ENCODE assay signal across 28 mouse cellular contexts in the genomic region with DNA sequence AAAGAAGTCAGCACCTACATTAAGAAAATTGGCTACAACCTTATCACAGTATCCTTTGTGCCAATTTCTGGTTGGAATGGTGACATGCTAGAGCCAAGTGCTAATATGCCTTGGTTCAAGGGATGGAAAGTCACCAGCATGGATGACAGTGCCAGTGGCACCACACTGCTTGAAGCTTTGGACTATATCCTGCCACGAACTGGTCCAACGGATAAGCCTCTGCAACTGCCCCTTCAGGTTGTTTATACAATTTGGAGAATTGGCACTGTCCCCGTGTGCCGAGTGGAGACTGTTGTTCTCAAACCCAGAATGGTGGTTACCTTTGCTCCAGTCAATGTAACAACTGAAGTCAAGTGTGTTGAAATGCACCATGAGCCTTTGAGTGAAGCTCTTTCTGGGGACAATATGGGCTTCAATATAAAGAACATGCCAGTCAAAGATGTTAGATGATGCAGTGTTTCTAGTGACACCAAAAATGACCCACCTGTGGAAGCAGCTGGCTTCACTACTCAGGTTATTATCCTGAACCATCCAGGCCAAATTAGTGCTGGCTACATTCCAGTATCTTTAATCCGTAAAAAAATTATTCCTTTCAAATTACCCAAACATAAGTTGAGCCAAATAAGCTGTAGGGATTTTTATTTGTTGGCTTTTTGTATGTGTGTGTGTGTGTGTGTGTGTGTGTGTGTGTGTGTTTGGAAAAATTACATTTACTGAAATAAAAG.
DNase-seq lines count a peak whose midpoint lies in the region; ATAC-seq and TF ChIP-seq lines count a peak whose summit lies in the region.
"Had no signal": no experiment of that assay in that cellular context is flagged by ENCODE, and none has a peak within 500 bp of the region (broad histone marks: within the 10 kb centered on the region; RNA-seq: fewer than 3 reads in every experiment).

No protein-coding gene starts in this region.

- no peak overlapping the region for H3K4me2 ChIP-seq in hindbrain, postnatal 0 days (ENCODE audit: low read depth, low read length)
- H3K4me2 ChIP-seq in hindbrain, embryonic 14.5 days (replicated peaks), result no peak overlapping the region
- no peak overlapping the region for H3K4me2 ChIP-seq in midbrain, postnatal 0 days (ENCODE audit: low read depth, low read length, poor library complexity, severe bottlenecking)
- H3K4me2 ChIP-seq in midbrain, embryonic 13.5 days (replicated peaks), result no peak overlapping the region
- no peak overlapping the region for H3K4me2 ChIP-seq in heart, embryonic 12.5 days
- H3K4me2 ChIP-seq: embryonic facial prominence, embryonic 13.5 days; heart, embryonic 13.5 days had no signal

- TF ChIP-seq CTCF in hindbrain, postnatal 0 days (IDR thresholded peaks at IDR 0.05; ENCODE audit: low read depth), result no peak
- TF ChIP-seq CTCF in midbrain, postnatal 0 days (IDR thresholded peaks at IDR 0.05), result no peak

- no peak overlapping the region for H3K4me3 ChIP-seq in hindbrain, postnatal 0 days (ENCODE audit: low read length)
- no peak overlapping the region for H3K4me3 ChIP-seq in hindbrain, embryonic 14.5 days (replicated peaks; ENCODE audit: low read length)
- no peak overlapping the region for H3K4me3 ChIP-seq in midbrain, postnatal 0 days (ENCODE audit: low read depth, low read length)
- H3K4me3 ChIP-seq in midbrain, embryonic 13.5 days (replicated peaks), result no peak overlapping the region
- no peak overlapping the region for H3K4me3 ChIP-seq in heart, embryonic 12.5 days
- H3K4me3 ChIP-seq: embryonic facial prominence, embryonic 10.5 days; embryonic facial prominence, embryonic 13.5 days; erythroblast, embryonic 14.5 days; forebrain, embryonic 10.5 days; heart, embryonic 13.5 days had no signal

- no peaks in the 10 kb centered on the region for H3K36me3 ChIP-seq in hindbrain, postnatal 0 days (ENCODE audit: insufficient read depth, low read length)
- H3K36me3 ChIP-seq in hindbrain, embryonic 14.5 days (replicated peaks; ENCODE audit: control insufficient read depth, insufficient read depth), result no peaks in the 10 kb centered on the region
- H3K36me3 ChIP-seq in midbrain, postnatal 0 days (ENCODE audit: insufficient read depth, low read length), result no peaks in the 10 kb centered on the region
- H3K36me3 ChIP-seq in midbrain, embryonic 13.5 days, result no peaks in the 10 kb centered on the region
- no peaks in the 10 kb centered on the region for H3K36me3 ChIP-seq in heart, embryonic 12.5 days
- H3K36me3 ChIP-seq: embryonic facial prominence, embryonic 10.5 days; embryonic facial prominence, embryonic 13.5 days; forebrain, embryonic 10.5 days; G1E; heart, embryonic 13.5 days had no signal

- DNase-seq in cerebellum, postnatal 14 days, result peak; percentile 67 to 73
- DNase-seq in cerebellum, postnatal 36 days, result no peak
- DNase-seq in hindbrain, postnatal 0 days (ENCODE audit: low spot score), result peak; percentile 12
- no peak for DNase-seq in hindbrain, embryonic 14.5 days (ENCODE audit: low spot score)
- peak; percentile 6 for DNase-seq in midbrain, postnatal 0 days (ENCODE audit: low spot score)
- DNase-seq: adrenal gland, postnatal 10 days; adrenal gland, postnatal 36 days; B cell, adult 2 months; cerebellum, adult 11 months; cerebellum, adult 8-10 months; embryo, embryonic 11 days; gastrocnemius, postnatal 25 days; heart, adult 11 months; heart, postnatal 14 days; heart, postnatal 4 days; kidney, adult 2 months had no signal

- no peak overlapping the region for H3K9ac ChIP-seq in hindbrain, postnatal 0 days (replicated peaks; ENCODE audit: low read length)
- no peak overlapping the region for H3K9ac ChIP-seq in hindbrain, embryonic 14.5 days
- H3K9ac ChIP-seq in midbrain, postnatal 0 days (replicated peaks; ENCODE audit: low read length, poor library complexity, severe bottlenecking), result no peak overlapping the region
- no peak overlapping the region for H3K9ac ChIP-seq in midbrain, embryonic 13.5 days (replicated peaks)
- no peak overlapping the region for H3K9ac ChIP-seq in heart, embryonic 12.5 days
- H3K9ac ChIP-seq: embryonic facial prominence, embryonic 13.5 days; heart, embryonic 13.5 days had no signal

- no peaks in the 10 kb centered on the region for H3K27me3 ChIP-seq in hindbrain, postnatal 0 days (ENCODE audit: insufficient read depth, low read length)
- H3K27me3 ChIP-seq in hindbrain, embryonic 14.5 days (ENCODE audit: control insufficient read depth, insufficient read depth, low read length), result no peaks in the 10 kb centered on the region
- H3K27me3 ChIP-seq in midbrain, postnatal 0 days (ENCODE audit: insufficient read depth, low read length), result no peaks in the 10 kb centered on the region
- no peaks in the 10 kb centered on the region for H3K27me3 ChIP-seq in midbrain, embryonic 13.5 days
- H3K27me3 ChIP-seq in heart, embryonic 12.5 days (replicated peaks), result no peaks in the 10 kb centered on the region
- H3K27me3 ChIP-seq: CH12.LX; embryonic facial prominence, embryonic 13.5 days; heart, embryonic 13.5 days; Patski had no signal

- no peaks in the 10 kb centered on the region for H3K4me1 ChIP-seq in hindbrain, postnatal 0 days (ENCODE audit: insufficient read depth, low read length)
- H3K4me1 ChIP-seq in hindbrain, embryonic 14.5 days (replicated peaks; ENCODE audit: control insufficient read depth, insufficient read depth, low read length), result no peaks in the 10 kb centered on the region
- no peaks in the 10 kb centered on the region for H3K4me1 ChIP-seq in midbrain, postnatal 0 days (ENCODE audit: insufficient read depth, low read length)
- H3K4me1 ChIP-seq in midbrain, embryonic 13.5 days (replicated peaks), result no peaks in the 10 kb centered on the region
- no peaks in the 10 kb centered on the region for H3K4me1 ChIP-seq in heart, embryonic 12.5 days (replicated peaks)
- H3K4me1 ChIP-seq: embryonic facial prominence, embryonic 10.5 days; embryonic facial prominence, embryonic 13.5 days; forebrain, embryonic 10.5 days; heart, embryonic 13.5 days had no signal

- 72% methylated on average over 5 of the region's 5 CpGs for WGBS in hindbrain, postnatal 0 days
- WGBS in hindbrain, embryonic 14.5 days, result 77% methylated on average over 5 of the region's 5 CpGs
- WGBS in midbrain, postnatal 0 days, result 82% methylated on average over 5 of the region's 5 CpGs
- WGBS in midbrain, embryonic 13.5 days, result 83% methylated on average over 5 of the region's 5 CpGs
- WGBS in heart, embryonic 12.5 days, result 70% methylated on average over 5 of the region's 5 CpGs

- H3K27ac ChIP-seq in hindbrain, postnatal 0 days, result no peak overlapping the region
- no peak overlapping the region for H3K27ac ChIP-seq in hindbrain, embryonic 14.5 days
- H3K27ac ChIP-seq in midbrain, postnatal 0 days (ENCODE audit: low read depth, low read length), result no peak overlapping the region
- H3K27ac ChIP-seq in midbrain, embryonic 13.5 days, result no peak overlapping the region
- H3K27ac ChIP-seq in heart, embryonic 12.5 days (ENCODE audit: poor library complexity, severe bottlenecking), result no peak overlapping the region
- H3K27ac ChIP-seq: embryonic facial prominence, embryonic 10.5 days; embryonic facial prominence, embryonic 13.5 days; forebrain, embryonic 10.5 days; heart, embryonic 13.5 days had no signal

- no peak for ATAC-seq in hindbrain, postnatal 0 days
- ATAC-seq in hindbrain, embryonic 14.5 days (ENCODE audit: low FRiP score), result no peak
- ATAC-seq in midbrain, postnatal 0 days (ENCODE audit: low FRiP score), result no peak
- ATAC-seq in midbrain, embryonic 13.5 days, result no peak
- no peak for ATAC-seq in heart, embryonic 12.5 days (ENCODE audit: insufficient number of reproducible peaks, low FRiP score)
- ATAC-seq: forebrain, embryonic 14.5 days; intestine, postnatal 0 days; Patski had no signal

- no peaks in the 10 kb centered on the region for H3K9me3 ChIP-seq in hindbrain, postnatal 0 days (ENCODE audit: low read length)
- no peaks in the 10 kb centered on the region for H3K9me3 ChIP-seq in hindbrain, embryonic 14.5 days (ENCODE audit: control insufficient read depth, low read length)
- H3K9me3 ChIP-seq in midbrain, postnatal 0 days (ENCODE audit: low read length), result no peaks in the 10 kb centered on the region
- H3K9me3 ChIP-seq in midbrain, embryonic 13.5 days, result no peaks in the 10 kb centered on the region
- no peaks in the 10 kb centered on the region for H3K9me3 ChIP-seq in heart, embryonic 12.5 days (replicated peaks)
- H3K9me3 ChIP-seq: embryonic facial prominence, embryonic 10.5 days; embryonic facial prominence, embryonic 13.5 days; forebrain, embryonic 10.5 days; heart, embryonic 13.5 days had no signal

Comparison
In these comparisons a context has a peak if more than half of its experiments do, and no peak if none do; other contexts are left out.
1. DNase-seq: peak in cerebellum, postnatal 14 days (2 of 2), hindbrain, postnatal 0 days (single experiment) and midbrain, postnatal 0 days (single experiment); none in cerebellum, postnatal 36 days (0 of 2) and hindbrain, embryonic 14.5 days (single experiment).